Mouse (Mus musculus): ENCODE results near the gene Hyal6.
A peak's percentile ranks its signal among the peaks of the same experiment; 100 is the strongest.

The Hyal6 gene

GRCm38 (mm10) chr6:24732945-24733344 is at the start of gene Hyal6:
Gene Hyal6 (plus strand): TSS chr6:24733245.
- DNase-seq (ENCODE audit: extremely low read depth, low read depth) = no peak

GRCm38 (mm10) chr6:24687871-24688270 is 45.2 kb upstream of the Hyal6 start:
- DNase-seq (ENCODE audit: extremely low read depth, low read depth) = no peak

DNA sequence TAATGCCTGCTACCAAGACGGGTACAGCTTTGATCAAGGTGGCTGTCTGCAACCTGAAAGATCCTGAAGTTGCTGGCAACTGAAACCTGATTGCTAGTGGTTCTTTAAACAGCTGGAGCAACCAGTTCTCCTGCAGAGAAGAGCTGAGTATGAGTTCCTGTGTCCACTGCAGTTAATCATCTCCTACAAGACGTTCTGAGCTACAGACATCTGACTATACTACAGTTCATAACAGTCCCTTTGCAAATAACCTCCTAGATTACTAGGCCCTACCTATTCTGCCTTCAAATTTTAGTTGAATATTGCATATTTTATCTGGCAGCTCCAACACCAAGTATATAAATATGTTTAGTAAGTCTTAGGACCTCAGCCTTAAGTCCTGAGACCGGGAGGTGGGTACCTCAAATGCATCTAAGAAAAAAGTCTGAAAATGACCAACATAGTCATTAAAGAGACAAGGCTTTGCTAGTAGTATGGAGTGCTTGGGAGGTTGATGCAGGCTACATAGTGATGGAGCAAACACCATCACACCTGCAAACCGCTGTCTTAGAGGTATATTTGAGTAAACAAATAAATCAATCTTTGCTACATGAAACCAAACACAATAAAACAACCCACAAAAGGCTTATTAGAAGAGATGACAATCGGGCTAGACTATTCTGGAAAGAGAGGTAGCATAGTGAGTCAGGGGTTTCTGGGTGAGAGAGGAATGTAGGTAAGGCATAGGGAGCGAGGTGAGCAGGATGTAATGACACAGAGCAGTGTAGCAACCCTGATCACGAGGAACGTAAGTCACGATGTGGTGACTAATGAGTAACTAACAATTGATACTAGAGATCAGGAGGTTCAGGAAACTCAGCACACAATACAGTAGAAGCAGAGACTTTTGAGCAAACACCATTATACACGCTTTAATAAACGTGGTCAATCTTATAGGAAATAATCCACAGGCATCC is 38.3 kb upstream of the Hyal6 start:
- no peak for DNase-seq (ENCODE audit: extremely low read depth, low read depth)

DNA sequence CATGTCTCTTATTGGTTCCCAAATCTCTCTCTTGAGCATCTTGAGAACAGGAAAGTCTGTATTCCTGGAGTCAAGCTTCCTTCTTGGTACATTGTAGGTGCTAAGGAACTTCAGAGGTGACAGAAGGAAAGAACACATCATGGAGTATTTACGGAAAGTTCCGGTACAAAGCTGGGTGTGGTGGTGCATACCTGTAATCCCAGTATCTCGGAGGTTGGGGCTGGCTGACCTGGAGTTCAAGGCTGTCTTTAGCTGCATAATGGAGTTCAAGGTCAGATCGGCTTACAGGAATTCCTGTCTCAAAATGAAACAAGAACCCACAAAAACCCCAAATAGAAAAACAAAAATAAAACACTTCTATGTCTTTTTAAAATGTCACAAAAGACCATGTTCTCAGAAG is 36.9 kb upstream of the Hyal6 start:
- no peak for DNase-seq (ENCODE audit: extremely low read depth, low read depth)

- DNase-seq (ENCODE audit: extremely low read depth, low read depth) = no peak
Observed at GRCm38 (mm10) chr6:24697216-24697615, 35.8 kb upstream of the Hyal6 start.

- no peak for DNase-seq (ENCODE audit: extremely low read depth, low read depth)
Observed at GRCm38 (mm10) chr6:24707090-24707489, 26.0 kb upstream of the Hyal6 start.

- no peak for DNase-seq (ENCODE audit: extremely low read depth, low read depth)
Observed at GRCm38 (mm10) chr6:24707499-24707898, 25.5 kb upstream of the Hyal6 start.

DNA sequence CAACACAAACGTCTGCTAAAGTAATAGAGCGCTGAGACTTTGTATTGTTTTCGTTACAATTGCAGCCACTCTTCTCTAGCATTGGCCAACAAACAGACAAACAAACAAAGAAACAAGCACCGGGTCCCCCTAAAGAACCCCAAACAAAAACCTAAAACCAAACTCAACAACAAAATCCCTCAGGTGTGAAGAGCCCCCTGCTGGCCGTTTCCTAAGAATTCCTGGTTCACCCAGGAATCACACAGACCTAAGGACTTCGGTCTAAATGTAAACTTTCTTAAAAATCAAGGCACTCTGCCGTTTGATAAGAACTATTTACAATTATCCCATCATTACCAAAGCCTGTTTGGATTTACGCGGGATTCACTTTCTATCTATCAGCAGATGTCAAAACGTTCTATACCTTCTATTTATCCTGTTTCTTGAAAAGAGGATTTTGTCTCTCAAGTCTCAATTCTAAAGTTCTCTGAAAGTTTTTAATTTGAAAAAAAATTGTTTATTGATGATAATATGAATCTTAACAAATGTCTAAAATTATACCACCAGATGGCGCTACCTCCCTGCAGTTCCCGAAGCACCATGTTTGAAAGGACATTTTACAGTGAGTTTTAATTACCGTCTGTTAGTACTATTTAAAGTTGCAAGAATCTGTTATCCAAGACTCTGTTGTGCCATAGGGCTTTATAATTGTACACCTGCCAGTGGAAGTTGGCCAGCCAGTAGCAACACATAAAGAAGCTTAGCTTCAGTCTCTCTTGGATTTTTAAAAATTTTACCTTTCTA is 11.5 kb upstream of the Hyal6 start:
- DNase-seq (ENCODE audit: extremely low read depth, low read depth) = peak; percentile 27

DNA sequence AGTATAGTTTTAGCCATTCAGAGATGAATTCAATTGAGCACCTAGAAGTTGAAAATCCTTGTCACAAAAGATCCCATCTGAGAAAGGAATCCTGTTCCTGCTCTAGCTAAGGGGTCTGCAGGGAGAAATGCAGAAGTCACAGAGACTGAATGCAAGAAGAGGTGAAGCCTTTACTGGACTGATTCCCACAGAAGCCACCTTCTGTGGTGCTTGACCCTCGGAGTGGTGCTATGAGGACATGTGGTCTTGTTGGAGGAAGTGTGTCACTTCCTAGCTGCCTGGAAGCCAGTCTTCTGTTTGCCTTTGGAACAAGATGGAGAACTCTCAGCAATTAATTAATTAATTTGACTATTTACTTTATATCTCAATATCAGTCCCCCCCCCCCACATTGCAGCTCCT is 4.9 kb upstream of the Hyal6 start:
- no peak for DNase-seq (ENCODE audit: extremely low read depth, low read depth)

DNA sequence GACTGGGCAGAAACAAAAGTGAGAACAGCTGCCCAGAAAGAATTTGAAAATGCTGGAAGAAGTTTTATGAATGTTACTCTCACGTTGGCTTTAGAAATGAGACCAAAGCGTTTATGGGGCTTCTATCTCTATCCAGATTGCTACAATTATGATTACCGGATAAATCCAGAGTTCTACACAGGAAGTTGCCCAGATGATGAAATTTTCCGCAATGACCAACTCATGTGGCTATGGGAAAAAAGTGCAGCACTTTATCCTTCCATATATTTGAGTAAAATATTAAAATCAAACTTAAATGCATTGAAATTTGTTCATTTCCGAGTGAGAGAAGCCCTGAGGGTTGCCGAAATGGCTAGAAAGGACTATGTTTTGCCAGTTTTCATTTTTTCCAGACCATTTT is 1.5 kb downstream of the Hyal6 start:
- no peak for DNase-seq (ENCODE audit: extremely low read depth, low read depth)

DNA sequence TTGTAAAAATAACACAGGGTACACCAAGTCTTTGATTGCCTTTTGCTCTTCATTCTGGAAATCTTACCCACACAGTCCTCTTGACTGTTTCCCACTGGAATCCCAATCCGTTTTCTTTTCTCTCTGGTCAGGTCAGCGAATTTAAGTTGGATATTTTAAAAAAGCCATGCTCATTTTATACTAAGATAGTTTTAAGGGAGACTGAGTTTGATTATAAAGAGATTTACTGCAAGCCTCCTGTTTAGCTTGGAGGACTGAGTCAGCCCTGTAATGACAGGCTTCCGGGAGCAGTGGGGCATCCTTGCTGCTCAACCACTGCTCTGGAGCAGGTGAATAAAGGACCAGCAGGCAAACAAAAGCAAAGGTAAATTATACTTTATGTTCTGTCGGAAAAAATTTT is 15.0 kb downstream of the Hyal6 start, which contains the start of gene Hyal4:
Hyal4 (plus strand) TSS at position 301 of the 400 bp plus-strand sequence.
- DNase-seq (ENCODE audit: extremely low read depth, low read depth) = no peak

GRCm38 (mm10) chr6:24759281-24759680 is 26.2 kb downstream of the Hyal6 start:
- no peak for DNase-seq (ENCODE audit: extremely low read depth, low read depth)

DNA sequence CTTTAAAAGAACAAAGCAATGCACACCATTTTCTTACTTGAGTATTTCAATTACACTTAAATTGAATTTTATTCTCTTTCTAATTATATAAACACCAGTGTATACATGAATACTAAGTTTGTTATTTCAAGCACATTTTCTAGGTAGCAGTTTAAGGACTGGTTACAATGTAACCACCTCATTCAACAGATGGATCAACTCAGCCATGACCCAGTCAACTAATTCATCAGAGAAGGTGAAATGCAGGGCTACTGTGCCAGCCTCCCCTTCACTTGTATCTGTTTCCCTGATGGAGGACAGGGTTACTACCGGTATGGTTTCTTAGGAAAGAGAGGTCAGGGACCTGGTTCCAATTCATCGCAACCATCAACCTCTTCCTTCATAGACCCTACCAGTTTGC is 33.2 kb downstream of the Hyal6 start:
- no peak for DNase-seq (ENCODE audit: extremely low read depth, low read depth)

GRCm38 (mm10) chr6:24779182-24779581 is 46.1 kb downstream of the Hyal6 start:
- no peak for DNase-seq (ENCODE audit: extremely low read depth, low read depth)

DNA sequence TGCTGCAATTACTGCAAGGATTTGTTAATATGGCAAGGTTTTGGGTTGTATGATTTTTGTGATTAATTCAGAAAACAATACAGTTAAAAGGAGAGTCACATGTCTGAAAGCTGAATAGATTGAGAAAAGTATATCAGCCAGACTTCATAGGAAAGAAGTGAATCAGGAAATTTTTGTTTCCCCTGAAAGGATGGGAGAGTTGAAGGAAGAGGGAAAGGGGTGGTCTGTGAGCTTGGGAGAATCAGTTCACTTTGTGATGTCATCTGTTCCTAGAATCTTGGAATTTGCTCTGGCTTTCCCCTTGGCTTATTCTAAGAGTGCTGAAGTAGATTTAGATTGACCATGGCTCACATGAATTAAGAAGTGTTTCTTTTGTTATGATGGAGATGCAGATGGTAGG is 57.8 kb downstream of the Hyal6 start, which contains the start of gene Spam1:
Spam1 (plus strand) TSS at position 301 of the 400 bp plus-strand sequence.
- DNase-seq (ENCODE audit: extremely low read depth, low read depth) = no peak
